Mouse (Mus musculus) midbrain, embryonic 12.5 days (tissue): ENCODE results near the gene Tcfl5. TPM values are rescaled to one million over a fixed set of nuclear protein-coding genes. Genes with fewer than 3 reads are reported as not detected.

Experiments used
- ATAC-seq: fragments of 200-750 bp; cut with Nextera tagmentation; 2 replicates; pipeline ENCODE4 v1.8.0; 2017; ENCODE audit warnings: low read depth, moderate TSS enrichment, moderate library complexity; ENCODE audit not compliant: low FRiP score
- H3K27ac ChIP-seq: fragments of 300-500 bp; sonication (generic); replicated peaks from 2 replicates; pipeline ENCODE4 v1.5.1; 2016; ENCODE audit warnings: mild to moderate bottlenecking
- H3K27me3 ChIP-seq: fragments of 300-500 bp; sonication (generic); 2 replicates; pipeline ENCODE4 v1.6.1; 2016; ENCODE audit warnings: mild to moderate bottlenecking
- H3K36me3 ChIP-seq: fragments of 300-500 bp; sonication (generic); 2 replicates; pipeline ENCODE4 v1.6.1; 2016
- H3K4me1 ChIP-seq: fragments of 300-500 bp; sonication (generic); 2 replicates; pipeline ENCODE4 v1.6.1; 2016
- H3K4me2 ChIP-seq: fragments of 300-500 bp; sonication (generic); replicated peaks from 2 replicates; pipeline ENCODE4 v1.6.1; 2016; ENCODE audit warnings: mild to moderate bottlenecking, moderate library complexity
- H3K4me3 ChIP-seq: fragments of 300-500 bp; sonication (generic); 2 replicates; pipeline ENCODE4 v1.5.1; 2016; ENCODE audit warnings: mild to moderate bottlenecking
- H3K9ac ChIP-seq: fragments of 300-500 bp; sonication (generic); replicated peaks from 2 replicates; pipeline ENCODE4 v1.6.1; 2016; ENCODE audit warnings: mild to moderate bottlenecking, moderate library complexity
- H3K9me3 ChIP-seq: fragments of 300-500 bp; sonication (generic); 2 replicates; pipeline ENCODE4 v1.6.1; 2016; ENCODE audit warnings: mild to moderate bottlenecking
- WGBS: fragments of 180-500 bp; shearing (Covaris S2); methylation state at CpG from one replicate; pipeline ENCODE4 v1.1.7; 2016; 5-methylcytosine and 5-hydroxymethylcytosine counted together
- polyA plus RNA-seq: library from polyadenylated mRNA; unstranded; fragments of >200 nt; fragmentation: Nextera tagmentation; extraction: Ambion mirVana; gene quantifications from 2 replicates; pipeline ENCODE4 v1.2.1, GENCODE M21; 2016

The Tcfl5 gene
- polyA plus RNA-seq, 1 experiment from 2014 or later, result 0.24 TPM

- Histone ChIP-seq H3K27ac (no peak within 1 kb of the TSS), H3K27me3 (peaks cover 44% of the 10 kb centered on the region), H3K36me3 (peaks cover 38% of the 10 kb centered on the region), H3K9me3 (no peaks in the 10 kb centered on the region), H3K4me3 (peak within 1 kb of the TSS; percentile 32), H3K9ac (peak within 1 kb of the TSS; percentile 29; the same call in 1 of the 2 replicates), H3K4me2 (peak within 1 kb of the TSS; percentile 51), H3K4me1 (peaks cover 21% of the 10 kb centered on the region)
- no peak for ATAC-seq
- 50% methylated on average over 4 of the region's 4 CpGs for WGBS
Measured at GRCm38 (mm10) chr2:180597490-180597889, 45.0 kb downstream of the Tcfl5 start, which contains the start of gene Col9a3. Col9a3 (plus strand) TSS chr2:180597790.

GRCm38 (mm10) chr2:180589123-180589831, 53.2 kb downstream of the Tcfl5 start, which contains the start of gene Ogfr:
Ogfr (plus strand) TSS chr2:180589245.
- WGBS, result under 1% methylated on average over 67 of the region's 67 CpGs
- no peaks in the 10 kb centered on the region for H3K27me3 ChIP-seq
- H3K27ac ChIP-seq, result peak within 1 kb of the TSS; percentile 88
- peak within 1 kb of the TSS; percentile 75 for H3K4me2 ChIP-seq
- peaks cover 66% of the 10 kb centered on the region for H3K36me3 ChIP-seq
- peaks cover 20% of the 10 kb centered on the region for H3K4me1 ChIP-seq
- peak; percentile 94 for ATAC-seq
- peak within 1 kb of the TSS; percentile 67 for H3K9ac ChIP-seq
- H3K9me3 ChIP-seq, result no peaks in the 10 kb centered on the region
- H3K4me3 ChIP-seq, result peak within 1 kb of the TSS; percentile 81

GRCm38 (mm10) chr2:180588736-180589122, 53.8 kb downstream of the Tcfl5 start:
- H3K9me3 ChIP-seq, result no peaks in the 10 kb centered on the region
- peak overlapping the region; percentile 88 for H3K27ac ChIP-seq
- H3K9ac ChIP-seq, result peak overlapping the region; percentile 67
- peaks cover 25% of the 10 kb centered on the region for H3K4me1 ChIP-seq
- peak overlapping the region; percentile 81 for H3K4me3 ChIP-seq
- ATAC-seq, result peak; percentile 7; the same call in 1 of the 2 replicates
- peaks cover 62% of the 10 kb centered on the region for H3K36me3 ChIP-seq
- H3K4me2 ChIP-seq, result peak overlapping the region; percentile 75
- WGBS, result 49% methylated on average over 6 of the region's 6 CpGs
- no peaks in the 10 kb centered on the region for H3K27me3 ChIP-seq

GRCm38 (mm10) chr2:180583154-180583507, 59.4 kb downstream of the Tcfl5 start:
- H3K4me1 ChIP-seq, result peaks cover 20% of the 10 kb centered on the region
- peak overlapping the region; percentile 98 for H3K4me2 ChIP-seq
- H3K9ac ChIP-seq, result peak overlapping the region; percentile 97
- H3K4me3 ChIP-seq, result peak overlapping the region; percentile 78
- ATAC-seq, result no peak
- peaks cover 28% of the 10 kb centered on the region for H3K36me3 ChIP-seq
- H3K27ac ChIP-seq, result peak overlapping the region; percentile 74
- H3K9me3 ChIP-seq, result no peaks in the 10 kb centered on the region
- peaks cover 11% of the 10 kb centered on the region for H3K27me3 ChIP-seq
- 36% methylated on average over 6 of the region's 7 CpGs for WGBS

GRCm38 (mm10) chr2:180582481-180583153, 59.9 kb downstream of the Tcfl5 start:
- Histone ChIP-seq H3K9ac (peak overlapping the region; percentile 97), H3K27ac (peak overlapping the region; percentile 74), H3K4me3 (peak overlapping the region; percentile 78), H3K9me3 (no peaks in the 10 kb centered on the region), H3K36me3 (peaks cover 28% of the 10 kb centered on the region), H3K4me1 (peaks cover 20% of the 10 kb centered on the region), H3K4me2 (peak overlapping the region; percentile 98), H3K27me3 (peaks cover 11% of the 10 kb centered on the region)
- WGBS, result under 1% methylated on average over 57 of the region's 57 CpGs
- ATAC-seq, result peak; percentile 83

- 76% methylated on average over 3 of the region's 3 CpGs for WGBS
- no peak within 1 kb of the TSS for H3K27ac ChIP-seq
- no peak within 1 kb of the TSS for H3K9ac ChIP-seq
- H3K4me2 ChIP-seq, result no peak within 1 kb of the TSS
- no peaks in the 10 kb centered on the region for H3K9me3 ChIP-seq
- H3K27me3 ChIP-seq, result peaks cover 14% of the 10 kb centered on the region
- ATAC-seq, result no peak
- H3K36me3 ChIP-seq, result peaks cover 17% of the 10 kb centered on the region
- peaks cover 18% of the 10 kb centered on the region for H3K4me1 ChIP-seq
- no peak within 1 kb of the TSS for H3K4me3 ChIP-seq
Measured at GRCm38 (mm10) chr2:180581002-180581401, 61.5 kb downstream of the Tcfl5 start, which contains the start of gene Mrgbp. Mrgbp (plus strand) TSS chr2:180581304.

GRCm38 (mm10) chr2:180578686-180579085, 63.8 kb downstream of the Tcfl5 start:
- no peak overlapping the region for H3K4me3 ChIP-seq
- H3K36me3 ChIP-seq, result no peaks in the 10 kb centered on the region
- peaks cover 7% of the 10 kb centered on the region for H3K4me1 ChIP-seq
- WGBS, result 11% methylated on average over 3 of the region's 3 CpGs
- H3K4me2 ChIP-seq, result no peak overlapping the region
- ATAC-seq, result no peak
- no peak overlapping the region for H3K9ac ChIP-seq
- peaks cover 19% of the 10 kb centered on the region for H3K27me3 ChIP-seq
- H3K9me3 ChIP-seq, result no peaks in the 10 kb centered on the region
- no peak overlapping the region for H3K27ac ChIP-seq

GRCm38 (mm10) chr2:180576482-180576881, 66.0 kb downstream of the Tcfl5 start:
- Histone ChIP-seq H3K4me3 (no peak overlapping the region), H3K27ac (no peak overlapping the region), H3K4me2 (no peak overlapping the region), H3K9ac (no peak overlapping the region), H3K27me3 (peaks cover 19% of the 10 kb centered on the region), H3K4me1 (no peaks in the 10 kb centered on the region), H3K9me3 (no peaks in the 10 kb centered on the region), H3K36me3 (no peaks in the 10 kb centered on the region)
- no peak for ATAC-seq
- WGBS, result 34% methylated on average over 4 of the region's 4 CpGs

Other genes starting within 250 kb of the Tcfl5 start
- gene Slco4a1, start 186.5 kb downstream of the Tcfl5 start, polyA plus RNA-seq, result 3.5 and 4.1 TPM in 2 replicates
- gene Ntsr1, start 142.7 kb downstream of the Tcfl5 start, polyA plus RNA-seq, result 0.15 and 0.29 TPM in 2 replicates
- 46.8 and 49.0 TPM in 2 replicates for gene Mrgbp, start 61.4 kb downstream of the Tcfl5 start, polyA plus RNA-seq
- gene Ogfr, start 53.5 kb downstream of the Tcfl5 start, polyA plus RNA-seq, result 98.9 and 109 TPM in 2 replicates
- gene Col9a3, start 44.9 kb downstream of the Tcfl5 start, polyA plus RNA-seq, result 20.1 and 40.2 TPM in 2 replicates
- 41.4 and 43.6 TPM in 2 replicates for gene Dido1, start 67.3 kb upstream of the Tcfl5 start, polyA plus RNA-seq
- 54.6 and 59.2 TPM in 2 replicates for gene Gid8, start 67.4 kb upstream of the Tcfl5 start, polyA plus RNA-seq
- gene Slc17a9, start 82.6 kb upstream of the Tcfl5 start, polyA plus RNA-seq, result 0.17 and 0.22 TPM in 2 replicates
- gene Bhlhe23, start 134.2 kb upstream of the Tcfl5 start, polyA plus RNA-seq, result 26.0 and 29.3 TPM in 2 replicates